Mouse (Mus musculus) forebrain, postnatal 0 days (tissue): Measurements from ENCODE around the gene Wfdc11. TPM values are rescaled to one million over a fixed set of nuclear protein-coding genes. Genes with fewer than 3 reads are reported as not detected.

Source experiments
- ATAC-seq: fragments of 200-750 bp; cut with Nextera tagmentation; 2 replicates; pipeline ENCODE4 v1.8.0; 2017; ENCODE audit warnings: mild to moderate bottlenecking, moderate library complexity
- DNase-seq: peaks from one replicate; pipeline ENCODE4 v3.0.0-alpha.2; 2015
- H3K27ac ChIP-seq: fragments of 300-500 bp; sonication (generic); 2 replicates; pipeline ENCODE4 v1.5.1; 2014; ENCODE audit warnings: low read depth, mild to moderate bottlenecking, antibody characterized with exemption, low read length, moderate library complexity, mixed read lengths
- H3K27me3 ChIP-seq: fragments of 300-500 bp; sonication (generic); 2 replicates; pipeline ENCODE4 v1.6.1; 2014; ENCODE audit warnings: mild to moderate bottlenecking, low read length, mixed read lengths; ENCODE audit not compliant: insufficient read depth
- H3K36me3 ChIP-seq: fragments of 300-500 bp; sonication (generic); 2 replicates; pipeline ENCODE4 v1.6.1; 2014; ENCODE audit warnings: mild to moderate bottlenecking, moderate library complexity; ENCODE audit not compliant: insufficient read depth
- H3K4me1 ChIP-seq: fragments of 300-500 bp; sonication (generic); 2 replicates; pipeline ENCODE4 v1.6.1; 2014; ENCODE audit warnings: antibody characterized with exemption; ENCODE audit not compliant: insufficient read depth
- H3K4me2 ChIP-seq: fragments of 300-500 bp; sonication (generic); 2 replicates; pipeline ENCODE4 v1.6.1; 2014; ENCODE audit warnings: low read depth, mild to moderate bottlenecking, moderate library complexity
- H3K4me3 ChIP-seq: fragments of 300-500 bp; sonication (generic); 2 replicates; pipeline ENCODE4 v1.5.1; 2014; ENCODE audit warnings: low read depth, low read length, mixed read lengths
- H3K9ac ChIP-seq: fragments of 300-500 bp; sonication (generic); 2 replicates; pipeline ENCODE4 v1.6.1; 2014; ENCODE audit warnings: mild to moderate bottlenecking
- H3K9me3 ChIP-seq: fragments of 300-500 bp; sonication (generic); 2 replicates; pipeline ENCODE4 v1.6.1; 2016; ENCODE audit warnings: low read length
- CTCF ChIP-seq: sonication (generic); IDR thresholded peaks from 2 replicates; pipeline ENCODE4 v1.5.1; 2016; ENCODE audit warnings: antibody characterized with exemption, control low read depth, low read depth
- WGBS: fragments of 180-500 bp; shearing (Covaris S2); extraction: QIAGEN DNeasy Blood & Tissue Kit; methylation state at CpG from one replicate; pipeline ENCODE4 v1.1.7; 2014; 5-methylcytosine and 5-hydroxymethylcytosine counted together
- polyA plus RNA-seq: library from polyadenylated mRNA; unstranded; fragments of >200 nt; fragmentation: Nextera tagmentation; extraction: Ambion mirVana; gene quantifications from 2 replicates; pipeline ENCODE4 v1.2.1, GENCODE M21; 2015
- total RNA-seq: library from RNA; depleted of rRNA; stranded (reverse); fragments of >200 nt; gene quantifications from 2 replicates; pipeline ENCODE4 v1.2.3, GENCODE M21; 2014

Gene Wfdc11
- total and polyA plus RNA-seq, 2 experiments from 2014 or later = not detected

GRCm38 (mm10) chr2:164676103-164676502, 2.2 kb upstream of the Wfdc11 start:
- ATAC-seq = no peak
- TF ChIP-seq CTCF = no peak
- Histone ChIP-seq H3K4me1 (no peaks in the 10 kb centered on the region), H3K9ac (no peak overlapping the region), H3K36me3 (no peaks in the 10 kb centered on the region), H3K4me3 (no peak overlapping the region), H3K9me3 (no peaks in the 10 kb centered on the region), H3K4me2 (no peak overlapping the region), H3K27me3 (no peaks in the 10 kb centered on the region), H3K27ac (no peak overlapping the region)
- DNase-seq = no peak
- whole genome bisulfite sequencing = 76% methylated on average over 7 of the region's 7 CpGs

GRCm38 (mm10) chr2:164670938-164671337, 2.9 kb downstream of the Wfdc11 start:
- H3K4me3 ChIP-seq = no peak overlapping the region
- ATAC-seq = no peak
- H3K27me3 ChIP-seq = no peaks in the 10 kb centered on the region
- H3K9me3 ChIP-seq = no peaks in the 10 kb centered on the region
- no peak overlapping the region for H3K9ac ChIP-seq
- TF ChIP-seq CTCF = no peak
- no peaks in the 10 kb centered on the region for H3K4me1 ChIP-seq
- WGBS = 28% methylated on average over 1 of the region's 1 CpGs
- no peak for DNase-seq
- H3K27ac ChIP-seq = no peak overlapping the region
- H3K4me2 ChIP-seq = no peak overlapping the region
- H3K36me3 ChIP-seq = no peaks in the 10 kb centered on the region

GRCm38 (mm10) chr2:164670261-164670660, 3.6 kb downstream of the Wfdc11 start:
- H3K4me3 ChIP-seq = no peak overlapping the region
- no peaks in the 10 kb centered on the region for H3K9me3 ChIP-seq
- no peaks in the 10 kb centered on the region for H3K36me3 ChIP-seq
- H3K4me1 ChIP-seq = no peaks in the 10 kb centered on the region
- H3K27me3 ChIP-seq = no peaks in the 10 kb centered on the region
- H3K27ac ChIP-seq = no peak overlapping the region
- no peak overlapping the region for H3K9ac ChIP-seq
- WGBS = 88% methylated on average over 5 of the region's 5 CpGs
- DNase-seq = no peak
- H3K4me2 ChIP-seq = no peak overlapping the region
- no peak for TF ChIP-seq CTCF
- ATAC-seq = no peak

- no peak overlapping the region for H3K4me2 ChIP-seq
- TF ChIP-seq CTCF = no peak
- no peaks in the 10 kb centered on the region for H3K27me3 ChIP-seq
- ATAC-seq = no peak
- H3K4me1 ChIP-seq = no peaks in the 10 kb centered on the region
- H3K9me3 ChIP-seq = no peaks in the 10 kb centered on the region
- H3K9ac ChIP-seq = no peak overlapping the region
- 82% methylated on average over 7 of the region's 7 CpGs for WGBS
- H3K27ac ChIP-seq = no peak overlapping the region
- no peak overlapping the region for H3K4me3 ChIP-seq
- H3K36me3 ChIP-seq = no peaks in the 10 kb centered on the region
- no peak for DNase-seq
These were observed 9.0 kb downstream of the Wfdc11 start for GRCm38 (mm10) chr2:164664851-164665250.

GRCm38 (mm10) chr2:164656483-164656882, 17.4 kb downstream of the Wfdc11 start, which contains the start of gene Wfdc9:
Gene Wfdc9, minus strand, starts transcription at chr2:164656583.
- no peaks in the 10 kb centered on the region for H3K36me3 ChIP-seq
- H3K27ac ChIP-seq = no peak within 1 kb of the TSS
- no peaks in the 10 kb centered on the region for H3K27me3 ChIP-seq
- H3K4me3 ChIP-seq = no peak within 1 kb of the TSS
- no peaks in the 10 kb centered on the region for H3K9me3 ChIP-seq
- ATAC-seq (no peak), DNase-seq (no peak)
- no peak for TF ChIP-seq CTCF
- no peak within 1 kb of the TSS for H3K9ac ChIP-seq
- H3K4me2 ChIP-seq = no peak within 1 kb of the TSS
- WGBS = 79% methylated on average over 9 of the region's 9 CpGs
- H3K4me1 ChIP-seq = no peaks in the 10 kb centered on the region

GRCm38 (mm10) chr2:164655858-164656257, 18.0 kb downstream of the Wfdc11 start, which contains the start of gene Wfdc10:
Gene Wfdc10, plus strand, starts transcription at chr2:164656046.
- ATAC-seq (no peak), DNase-seq (peak; percentile 42)
- Histone ChIP-seq H3K27ac (no peak within 1 kb of the TSS), H3K4me3 (no peak within 1 kb of the TSS), H3K4me2 (no peak within 1 kb of the TSS), H3K9ac (no peak within 1 kb of the TSS), H3K4me1 (no peaks in the 10 kb centered on the region), H3K36me3 (no peaks in the 10 kb centered on the region), H3K27me3 (no peaks in the 10 kb centered on the region), H3K9me3 (no peaks in the 10 kb centered on the region)
- 20% methylated on average over 11 of the region's 11 CpGs for WGBS
- peak; percentile 77 for TF ChIP-seq CTCF

- H3K9ac ChIP-seq = no peak overlapping the region
- H3K9me3 ChIP-seq = no peaks in the 10 kb centered on the region
- TF ChIP-seq CTCF = no peak
- H3K4me2 ChIP-seq = no peak overlapping the region
- 55% methylated on average over 13 of the region's 13 CpGs for WGBS
- no peaks in the 10 kb centered on the region for H3K36me3 ChIP-seq
- ATAC-seq (no peak), DNase-seq (peak; percentile 36)
- H3K4me3 ChIP-seq = no peak overlapping the region
- no peak overlapping the region for H3K27ac ChIP-seq
- no peaks in the 10 kb centered on the region for H3K4me1 ChIP-seq
- H3K27me3 ChIP-seq = no peaks in the 10 kb centered on the region
These were observed 31.8 kb downstream of the Wfdc11 start for GRCm38 (mm10) chr2:164641881-164642673.
